Comparison of ENCODE assay signal across 19 mouse cellular contexts in genomic region chr14:111074517-111074916, GRCm38 (mm10).
DNase-seq lines count a peak whose midpoint lies in the region; ATAC-seq and TF ChIP-seq lines count a peak whose summit lies in the region.
"Had no signal": no experiment of that assay in that cellular context is flagged by ENCODE, and none has a peak within 500 bp of the region (broad histone marks: within the 10 kb centered on the region; RNA-seq: fewer than 3 reads in every experiment).

No protein-coding gene starts in this region.

- no peak overlapping the region for H3K27ac ChIP-seq in intestine, embryonic 15.5 days
- no peak overlapping the region for H3K27ac ChIP-seq in intestine, postnatal 0 days (ENCODE audit: low read depth, low read length)
- no peak overlapping the region for H3K27ac ChIP-seq in intestine, embryonic 16.5 days (ENCODE audit: low read length)

- no peaks in the 10 kb centered on the region for H3K27me3 ChIP-seq in intestine, embryonic 15.5 days (replicated peaks)
- H3K27me3 ChIP-seq in intestine, postnatal 0 days (replicated peaks; ENCODE audit: control insufficient read depth, insufficient read depth, low read length) = no peaks in the 10 kb centered on the region
- H3K27me3 ChIP-seq in intestine, embryonic 16.5 days (replicated peaks; ENCODE audit: control insufficient read depth, insufficient read depth, low read length) = no peaks in the 10 kb centered on the region
- H3K27me3 ChIP-seq: CH12.LX, Patski had no signal

- TF ChIP-seq CTCF in intestine, postnatal 0 days (IDR thresholded peaks at IDR 0.05; ENCODE audit: low read depth) = no peak

- H3K36me3 ChIP-seq in intestine, embryonic 15.5 days = no peaks in the 10 kb centered on the region
- H3K36me3 ChIP-seq in intestine, postnatal 0 days (ENCODE audit: control insufficient read depth, insufficient read depth) = no peaks in the 10 kb centered on the region
- no peaks in the 10 kb centered on the region for H3K36me3 ChIP-seq in intestine, embryonic 16.5 days (ENCODE audit: control insufficient read depth, insufficient read depth, low read length)
- H3K36me3 ChIP-seq: G1E had no signal

- peak; percentile 58; the same call in 1 of the 2 replicates for ATAC-seq in intestine, embryonic 15.5 days
- no peak for ATAC-seq in intestine, postnatal 0 days
- ATAC-seq in intestine, embryonic 16.5 days = peak; percentile 71
- ATAC-seq: activated CD4-positive, CD25-positive, alpha-beta regulatory T cell, adult 4 months; CD4-positive, CD25-positive, alpha-beta regulatory T cell, adult 4 months; Patski had no signal

- no peaks in the 10 kb centered on the region for H3K4me1 ChIP-seq in intestine, embryonic 15.5 days (replicated peaks)
- no peaks in the 10 kb centered on the region for H3K4me1 ChIP-seq in intestine, postnatal 0 days (replicated peaks; ENCODE audit: control insufficient read depth, insufficient read depth, low read length)
- no peaks in the 10 kb centered on the region for H3K4me1 ChIP-seq in intestine, embryonic 16.5 days (ENCODE audit: control insufficient read depth, insufficient read depth, low read length)

- no peak overlapping the region for H3K4me2 ChIP-seq in intestine, embryonic 15.5 days (replicated peaks)
- no peak overlapping the region for H3K4me2 ChIP-seq in intestine, postnatal 0 days (replicated peaks; ENCODE audit: low read depth)
- no peak overlapping the region for H3K4me2 ChIP-seq in intestine, embryonic 16.5 days (ENCODE audit: low read depth, low read length)

- no peak for DNase-seq in lung, postnatal 25 days (ENCODE audit: low spot score)
- DNase-seq: adrenal gland, adult 2 months; adrenal gland, adult 8-10 months; adrenal gland, postnatal 10 days; adrenal gland, postnatal 14 days; adrenal gland, postnatal 25 days; adrenal gland, postnatal 36 days; B cell, adult 2 months; cerebellum, adult 11 months; cerebellum, adult 11-12 months; cerebellum, adult 18-20 months had no signal

- H3K9ac ChIP-seq in intestine, embryonic 15.5 days = no peak overlapping the region
- no peak overlapping the region for H3K9ac ChIP-seq in intestine, postnatal 0 days (ENCODE audit: low read depth, low read length)
- H3K9ac ChIP-seq in intestine, embryonic 16.5 days (ENCODE audit: low read depth, low read length) = no peak overlapping the region

- H3K9me3 ChIP-seq in intestine, embryonic 15.5 days = no peaks in the 10 kb centered on the region
- no peaks in the 10 kb centered on the region for H3K9me3 ChIP-seq in intestine, postnatal 0 days (ENCODE audit: control insufficient read depth)
- H3K9me3 ChIP-seq in intestine, embryonic 16.5 days (ENCODE audit: control insufficient read depth, low read length) = no peaks in the 10 kb centered on the region
- H3K9me3 ChIP-seq: G1E had no signal

- no peak overlapping the region for H3K4me3 ChIP-seq in intestine, embryonic 15.5 days (replicated peaks)
- H3K4me3 ChIP-seq in intestine, postnatal 0 days (ENCODE audit: low read depth, low read length) = no peak overlapping the region
- H3K4me3 ChIP-seq in intestine, embryonic 16.5 days (ENCODE audit: low read length) = no peak overlapping the region

- WGBS in intestine, embryonic 15.5 days = 58% methylated on average over 5 of the region's 5 CpGs
- WGBS in intestine, postnatal 0 days = 38% methylated on average over 5 of the region's 5 CpGs
- 53% methylated on average over 5 of the region's 5 CpGs for WGBS in intestine, embryonic 16.5 days
